Mouse (Mus musculus) intestine, embryonic 14.5 days (tissue): ENCODE data around the gene Rilpl1. TPM values are rescaled to one million over a fixed set of nuclear protein-coding genes. Genes with fewer than 3 reads are reported as not detected.

ENCODE experiments used
- ATAC-seq: fragments of 200-750 bp; cut with Nextera tagmentation; replicated peaks from 2 replicates; pipeline ENCODE4 v1.8.0; 2017; ENCODE audit warnings: low read depth, moderate number of reproducible peaks, moderate TSS enrichment, moderate library complexity; ENCODE audit not compliant: low FRiP score, low TSS enrichment
- DNase-seq: peaks from one replicate; pipeline ENCODE4 v3.0.0-alpha.2; 2018; ENCODE audit warnings: low spot score
- H3K27ac ChIP-seq: fragments of 300-500 bp; sonication (generic); 2 replicates; pipeline ENCODE4 v1.5.1; 2014; ENCODE audit warnings: low read depth, mild to moderate bottlenecking, control low read depth
- H3K27me3 ChIP-seq: fragments of 300-500 bp; sonication (generic); replicated peaks from 2 replicates; pipeline ENCODE4 v1.6.1; 2014; ENCODE audit warnings: low read length, control low read depth; ENCODE audit not compliant: control insufficient read depth, insufficient read depth
- H3K36me3 ChIP-seq: fragments of 300-500 bp; sonication (generic); 2 replicates; pipeline ENCODE4 v1.6.1; 2014; ENCODE audit warnings: low read length, control low read depth; ENCODE audit not compliant: control insufficient read depth, insufficient read depth
- H3K4me1 ChIP-seq: fragments of 300-500 bp; sonication (generic); replicated peaks from 2 replicates; pipeline ENCODE4 v1.6.1; 2014; ENCODE audit warnings: low read length, control low read depth, mixed read lengths; ENCODE audit not compliant: control insufficient read depth, insufficient read depth
- H3K4me2 ChIP-seq: fragments of 300-500 bp; sonication (generic); 2 replicates; pipeline ENCODE4 v1.6.1; 2014; ENCODE audit warnings: low read length
- H3K4me3 ChIP-seq: fragments of 300-500 bp; sonication (generic); 2 replicates; pipeline ENCODE4 v1.5.1; 2014; ENCODE audit warnings: low read depth, low read length, control low read depth, mixed read lengths
- H3K9ac ChIP-seq: fragments of 300-500 bp; sonication (generic); 2 replicates; pipeline ENCODE4 v1.6.1; 2014; ENCODE audit warnings: mild to moderate bottlenecking, low read length
- H3K9me3 ChIP-seq: fragments of 300-500 bp; sonication (generic); 2 replicates; pipeline ENCODE4 v1.6.1; 2016; ENCODE audit warnings: low read length, control low read depth; ENCODE audit not compliant: control insufficient read depth
- WGBS: fragments of 180-500 bp; shearing (Covaris S2); extraction: QIAGEN DNeasy Blood & Tissue Kit; methylation state at CpG from one replicate; pipeline ENCODE4 v1.1.7; 2014; 5-methylcytosine and 5-hydroxymethylcytosine counted together
- polyA plus RNA-seq: library from polyadenylated mRNA; unstranded; fragments of >200 nt; fragmentation: Nextera tagmentation; extraction: Ambion mirVana; gene quantifications from 2 replicates; pipeline ENCODE4 v1.2.1, GENCODE M21; 2014

The Rilpl1 gene
- polyA plus RNA-seq, 1 experiment from 2014 or later, result 14.9 TPM

GRCm38 (mm10) chr5:124521588-124521987 is 9.6 kb downstream of the Rilpl1 start:
- Histone ChIP-seq H3K9me3 (no peaks in the 10 kb centered on the region), H3K4me2 (no peak overlapping the region), H3K4me1 (no peaks in the 10 kb centered on the region), H3K4me3 (no peak overlapping the region), H3K27ac (no peak overlapping the region), H3K36me3 (peaks cover 23% of the 10 kb centered on the region; the same call in 1 of the 2 replicates), H3K9ac (no peak overlapping the region), H3K27me3 (no peaks in the 10 kb centered on the region)
- ATAC-seq, result no peak
- DNase-seq, result no peak
- WGBS, result 88% methylated on average over 4 of the region's 4 CpGs

GRCm38 (mm10) chr5:124518648-124519047 is 12.5 kb downstream of the Rilpl1 start:
- DNase-seq (no peak), ATAC-seq (no peak)
- no peaks in the 10 kb centered on the region for H3K9me3 ChIP-seq
- WGBS, result 95% methylated on average over 10 of the region's 10 CpGs
- no peaks in the 10 kb centered on the region for H3K27me3 ChIP-seq
- no peak overlapping the region for H3K4me2 ChIP-seq
- H3K9ac ChIP-seq, result no peak overlapping the region
- no peak overlapping the region for H3K27ac ChIP-seq
- no peak overlapping the region for H3K4me3 ChIP-seq
- no peaks in the 10 kb centered on the region for H3K4me1 ChIP-seq
- peaks cover 22% of the 10 kb centered on the region for H3K36me3 ChIP-seq

- no peak overlapping the region for H3K4me2 ChIP-seq
- H3K27me3 ChIP-seq, result no peaks in the 10 kb centered on the region
- peaks cover 39% of the 10 kb centered on the region for H3K36me3 ChIP-seq
- no peak for DNase-seq
- H3K9me3 ChIP-seq, result no peaks in the 10 kb centered on the region
- H3K4me1 ChIP-seq, result no peaks in the 10 kb centered on the region
- 87% methylated on average over 5 of the region's 5 CpGs for WGBS
- no peak overlapping the region for H3K27ac ChIP-seq
- H3K4me3 ChIP-seq, result no peak overlapping the region
- ATAC-seq, result no peak
- H3K9ac ChIP-seq, result no peak overlapping the region
Measured at GRCm38 (mm10) chr5:124515789-124516188, 15.4 kb downstream of the Rilpl1 start.

GRCm38 (mm10) chr5:124510536-124511050 is 20.6 kb downstream of the Rilpl1 start:
- no peak for ATAC-seq
- Histone ChIP-seq H3K4me2 (no peak overlapping the region), H3K27ac (no peak overlapping the region), H3K4me1 (peaks cover 4% of the 10 kb centered on the region; the same call in 1 of the 2 replicates), H3K27me3 (no peaks in the 10 kb centered on the region), H3K4me3 (no peak overlapping the region), H3K9ac (no peak overlapping the region), H3K9me3 (no peaks in the 10 kb centered on the region), H3K36me3 (peaks cover 42% of the 10 kb centered on the region)
- WGBS, result 89% methylated on average over 10 of the region's 10 CpGs
- DNase-seq, result no peak

GRCm38 (mm10) chr5:124509742-124510237 is 21.4 kb downstream of the Rilpl1 start:
- Histone ChIP-seq H3K9ac (no peak overlapping the region), H3K27me3 (no peaks in the 10 kb centered on the region), H3K27ac (no peak overlapping the region), H3K4me3 (no peak overlapping the region), H3K9me3 (no peaks in the 10 kb centered on the region), H3K36me3 (peaks cover 44% of the 10 kb centered on the region), H3K4me1 (peaks cover 4% of the 10 kb centered on the region; the same call in 1 of the 2 replicates), H3K4me2 (no peak overlapping the region)
- WGBS, result 65% methylated on average over 12 of the region's 12 CpGs
- ATAC-seq (no peak), DNase-seq (no peak)

- no peaks in the 10 kb centered on the region for H3K27me3 ChIP-seq
- no peak overlapping the region for H3K9ac ChIP-seq
- DNase-seq (no peak), ATAC-seq (no peak)
- H3K4me3 ChIP-seq, result no peak overlapping the region
- 76% methylated on average over 6 of the region's 6 CpGs for WGBS
- peaks cover 4% of the 10 kb centered on the region; the same call in 1 of the 2 replicates for H3K4me1 ChIP-seq
- H3K4me2 ChIP-seq, result no peak overlapping the region
- H3K27ac ChIP-seq, result no peak overlapping the region
- peaks cover 41% of the 10 kb centered on the region for H3K36me3 ChIP-seq
- no peaks in the 10 kb centered on the region for H3K9me3 ChIP-seq
Measured at GRCm38 (mm10) chr5:124509200-124509599, 22.0 kb downstream of the Rilpl1 start.

GRCm38 (mm10) chr5:124506731-124507359 is 24.3 kb downstream of the Rilpl1 start:
- no peak for ATAC-seq
- Histone ChIP-seq H3K4me1 (peaks cover 4% of the 10 kb centered on the region; the same call in 1 of the 2 replicates), H3K27me3 (no peaks in the 10 kb centered on the region), H3K9ac (no peak overlapping the region; the same call in 1 of the 2 replicates), H3K36me3 (peaks cover 42% of the 10 kb centered on the region), H3K9me3 (no peaks in the 10 kb centered on the region), H3K4me3 (no peak overlapping the region), H3K4me2 (no peak overlapping the region), H3K27ac (no peak overlapping the region)
- 40% methylated on average over 10 of the region's 10 CpGs for WGBS
- DNase-seq, result no peak

GRCm38 (mm10) chr5:124505235-124505634 is 26.0 kb downstream of the Rilpl1 start:
- Histone ChIP-seq H3K27ac (no peak overlapping the region), H3K4me2 (no peak overlapping the region), H3K9ac (no peak overlapping the region), H3K36me3 (peaks cover 46% of the 10 kb centered on the region), H3K4me3 (no peak overlapping the region), H3K9me3 (no peaks in the 10 kb centered on the region), H3K4me1 (peaks cover 4% of the 10 kb centered on the region; the same call in 1 of the 2 replicates), H3K27me3 (no peaks in the 10 kb centered on the region)
- WGBS, result 71% methylated on average over 4 of the region's 4 CpGs
- ATAC-seq (no peak), DNase-seq (no peak)

- H3K4me3 ChIP-seq, result no peak overlapping the region
- H3K36me3 ChIP-seq, result peaks cover 44% of the 10 kb centered on the region
- no peaks in the 10 kb centered on the region; the same call in 1 of the 2 replicates for H3K4me1 ChIP-seq
- no peak overlapping the region for H3K9ac ChIP-seq
- no peak for DNase-seq
- no peaks in the 10 kb centered on the region for H3K9me3 ChIP-seq
- no peaks in the 10 kb centered on the region for H3K27me3 ChIP-seq
- WGBS, result 65% methylated on average over 14 of the region's 14 CpGs
- no peak for ATAC-seq
- H3K4me2 ChIP-seq, result no peak overlapping the region
- H3K27ac ChIP-seq, result no peak overlapping the region
Measured at GRCm38 (mm10) chr5:124503742-124504141, 27.4 kb downstream of the Rilpl1 start.
